Mouse (Mus musculus) heart, embryonic 16.5 days (tissue): Measurements from ENCODE around the gene Ankrd26. TPM values are rescaled to one million over a fixed set of nuclear protein-coding genes. Genes with fewer than 3 reads are reported as not detected.

Experiments
- ATAC-seq: fragments of 200-750 bp; cut with Nextera tagmentation; replicated peaks from 2 replicates; pipeline ENCODE4 v1.8.0; 2017; ENCODE audit warnings: moderate number of reproducible peaks; ENCODE audit not compliant: insufficient read depth, low FRiP score; ENCODE audit errors: extremely low read depth
- H3K27ac ChIP-seq: fragments of 300-500 bp; sonication (generic); 2 replicates; pipeline ENCODE4 v1.5.1; 2014; ENCODE audit warnings: mild to moderate bottlenecking, low read length, control low read depth, moderate library complexity
- H3K27me3 ChIP-seq: fragments of 300-500 bp; sonication (generic); 2 replicates; pipeline ENCODE4 v1.6.1; 2014; ENCODE audit warnings: low read length, mixed read lengths; ENCODE audit not compliant: control insufficient read depth, insufficient read depth
- H3K36me3 ChIP-seq: fragments of 300-500 bp; sonication (generic); 2 replicates; pipeline ENCODE4 v1.6.1; 2014; ENCODE audit not compliant: control insufficient read depth, insufficient read depth
- H3K4me1 ChIP-seq: fragments of 300-500 bp; sonication (generic); 2 replicates; pipeline ENCODE4 v1.6.1; 2014; ENCODE audit warnings: low read length, mixed read lengths; ENCODE audit not compliant: control insufficient read depth, insufficient read depth
- H3K4me2 ChIP-seq: fragments of 300-500 bp; sonication (generic); 2 replicates; pipeline ENCODE4 v1.6.1; 2014; ENCODE audit warnings: low read depth, mild to moderate bottlenecking, control low read depth, low read length
- H3K4me3 ChIP-seq: fragments of 300-500 bp; sonication (generic); 2 replicates; pipeline ENCODE4 v1.5.1; 2014; ENCODE audit warnings: mild to moderate bottlenecking, control low read depth, low read length
- H3K9ac ChIP-seq: fragments of 300-500 bp; sonication (generic); 2 replicates; pipeline ENCODE4 v1.6.1; 2014; ENCODE audit warnings: low read length, control low read depth
- H3K9me3 ChIP-seq: fragments of 300-500 bp; sonication (generic); replicated peaks from 2 replicates; pipeline ENCODE4 v1.6.1; 2016; ENCODE audit warnings: low read length; ENCODE audit not compliant: control insufficient read depth
- WGBS: fragments of 180-500 bp; shearing (Covaris S2); extraction: QIAGEN DNeasy Blood & Tissue Kit; methylation state at CpG from one replicate; pipeline ENCODE4 v1.1.7; 2014; 5-methylcytosine and 5-hydroxymethylcytosine counted together
- polyA plus RNA-seq: library from polyadenylated mRNA; unstranded; fragments of >200 nt; fragmentation: Nextera tagmentation; extraction: Ambion mirVana; gene quantifications from 2 replicates; pipeline ENCODE4 v1.2.1, GENCODE M21; 2015

Gene Ankrd26
- polyA plus RNA-seq, 1 experiment from 2014 or later, result 11.4 TPM

DNA sequence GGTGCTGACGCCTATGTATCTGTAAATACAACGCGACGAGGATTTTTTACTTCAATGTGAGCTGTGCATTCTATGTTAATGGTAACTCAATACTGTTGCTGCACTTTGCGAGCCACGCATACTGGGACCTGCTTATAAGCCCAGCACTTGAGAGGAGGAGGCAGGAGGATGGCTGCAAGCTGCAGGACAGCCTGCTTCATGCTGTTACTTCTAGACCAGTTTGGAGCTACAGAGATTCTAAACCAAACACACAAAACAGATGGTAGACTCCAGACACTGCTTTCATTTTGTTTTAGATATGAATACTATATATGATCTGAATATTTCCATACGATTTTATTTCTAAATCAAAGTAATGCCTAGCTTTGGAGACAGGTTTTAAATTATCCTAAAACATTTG lies 41.4 kb downstream of the Ankrd26 start:
- 91% methylated on average over 7 of the region's 7 CpGs for WGBS
- Histone ChIP-seq H3K4me1 (no peaks in the 10 kb centered on the region), H3K36me3 (peaks cover 30% of the 10 kb centered on the region), H3K4me3 (no peak overlapping the region), H3K4me2 (no peak overlapping the region), H3K9me3 (no peaks in the 10 kb centered on the region), H3K9ac (no peak overlapping the region), H3K27ac (no peak overlapping the region), H3K27me3 (no peaks in the 10 kb centered on the region)
- ATAC-seq, result no peak

- Histone ChIP-seq H3K27me3 (no peaks in the 10 kb centered on the region), H3K27ac (no peak overlapping the region), H3K4me3 (no peak overlapping the region), H3K4me1 (no peaks in the 10 kb centered on the region), H3K4me2 (no peak overlapping the region), H3K9ac (no peak overlapping the region), H3K9me3 (peaks cover 2% of the 10 kb centered on the region; the same call in 1 of the 2 replicates), H3K36me3 (peaks cover 29% of the 10 kb centered on the region)
- WGBS, result 85% methylated on average over 12 of the region's 12 CpGs
- ATAC-seq, result no peak
Observed at GRCm38 (mm10) chr6:118513335-118514012, 48.6 kb downstream of the Ankrd26 start.

DNA sequence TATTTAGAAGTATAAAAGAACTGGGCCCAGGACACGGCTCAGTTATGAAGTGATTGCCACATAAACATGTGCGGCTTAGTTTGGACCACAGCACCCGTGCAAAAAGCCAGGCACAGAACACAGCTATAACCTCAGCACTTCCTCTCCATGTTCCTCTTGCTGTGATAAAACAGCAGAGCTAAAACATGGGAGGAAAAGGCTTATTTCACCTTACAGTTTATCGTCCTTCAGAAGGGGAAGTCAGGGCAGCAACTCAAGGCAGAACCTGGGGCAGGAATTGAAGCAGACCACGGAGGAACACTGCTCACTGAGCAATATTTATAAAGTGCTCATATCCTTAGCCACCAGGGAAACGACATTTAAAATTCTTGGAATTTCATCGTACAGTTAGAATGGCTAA lies 63.0 kb downstream of the Ankrd26 start:
- peaks cover 4% of the 10 kb centered on the region; the same call in 1 of the 2 replicates for H3K36me3 ChIP-seq
- no peak overlapping the region for H3K27ac ChIP-seq
- H3K9ac ChIP-seq, result no peak overlapping the region
- H3K9me3 ChIP-seq, result no peaks in the 10 kb centered on the region
- WGBS, result 81% methylated on average over 7 of the region's 7 CpGs
- no peak for ATAC-seq
- no peaks in the 10 kb centered on the region for H3K27me3 ChIP-seq
- no peak overlapping the region for H3K4me3 ChIP-seq
- no peaks in the 10 kb centered on the region for H3K4me1 ChIP-seq
- no peak overlapping the region for H3K4me2 ChIP-seq

GRCm38 (mm10) chr6:118482125-118482524 lies 79.9 kb downstream of the Ankrd26 start:
- no peak for ATAC-seq
- no peak overlapping the region for H3K9ac ChIP-seq
- no peaks in the 10 kb centered on the region for H3K36me3 ChIP-seq
- H3K4me2 ChIP-seq, result no peak overlapping the region
- no peaks in the 10 kb centered on the region for H3K9me3 ChIP-seq
- no peaks in the 10 kb centered on the region for H3K4me1 ChIP-seq
- WGBS, result 81% methylated on average over 1 of the region's 1 CpGs
- H3K27ac ChIP-seq, result no peak overlapping the region
- H3K27me3 ChIP-seq, result no peaks in the 10 kb centered on the region
- no peak overlapping the region for H3K4me3 ChIP-seq

GRCm38 (mm10) chr6:118478957-118479708 lies 82.9 kb downstream of the Ankrd26 start, which contains the start of gene Zfp9:
TSS of gene Zfp9 (minus strand) at chr6:118479320.
- no peaks in the 10 kb centered on the region for H3K27me3 ChIP-seq
- WGBS, result under 1% methylated on average over 44 of the region's 57 CpGs
- H3K9me3 ChIP-seq, result no peaks in the 10 kb centered on the region
- H3K27ac ChIP-seq, result peak within 1 kb of the TSS; percentile 69
- peak within 1 kb of the TSS; percentile 75 for H3K9ac ChIP-seq
- peak within 1 kb of the TSS; percentile 63 for H3K4me2 ChIP-seq
- no peaks in the 10 kb centered on the region for H3K4me1 ChIP-seq
- H3K36me3 ChIP-seq, result no peaks in the 10 kb centered on the region
- peak; percentile 96 for ATAC-seq
- peak within 1 kb of the TSS; percentile 69 for H3K4me3 ChIP-seq

GRCm38 (mm10) chr6:118477875-118478785 lies 83.9 kb downstream of the Ankrd26 start:
- Histone ChIP-seq H3K4me3 (peak overlapping the region; percentile 69), H3K4me1 (no peaks in the 10 kb centered on the region), H3K9ac (peak overlapping the region; percentile 75), H3K9me3 (no peaks in the 10 kb centered on the region), H3K36me3 (no peaks in the 10 kb centered on the region), H3K27me3 (no peaks in the 10 kb centered on the region), H3K4me2 (peak overlapping the region; percentile 63), H3K27ac (peak overlapping the region; percentile 38; the same call in 1 of the 2 replicates)
- 0 out of 2 replicates have a peak, but pooled peaks have one; percentile 1 for ATAC-seq
- 41% methylated on average over 10 of the region's 10 CpGs for WGBS

DNA sequence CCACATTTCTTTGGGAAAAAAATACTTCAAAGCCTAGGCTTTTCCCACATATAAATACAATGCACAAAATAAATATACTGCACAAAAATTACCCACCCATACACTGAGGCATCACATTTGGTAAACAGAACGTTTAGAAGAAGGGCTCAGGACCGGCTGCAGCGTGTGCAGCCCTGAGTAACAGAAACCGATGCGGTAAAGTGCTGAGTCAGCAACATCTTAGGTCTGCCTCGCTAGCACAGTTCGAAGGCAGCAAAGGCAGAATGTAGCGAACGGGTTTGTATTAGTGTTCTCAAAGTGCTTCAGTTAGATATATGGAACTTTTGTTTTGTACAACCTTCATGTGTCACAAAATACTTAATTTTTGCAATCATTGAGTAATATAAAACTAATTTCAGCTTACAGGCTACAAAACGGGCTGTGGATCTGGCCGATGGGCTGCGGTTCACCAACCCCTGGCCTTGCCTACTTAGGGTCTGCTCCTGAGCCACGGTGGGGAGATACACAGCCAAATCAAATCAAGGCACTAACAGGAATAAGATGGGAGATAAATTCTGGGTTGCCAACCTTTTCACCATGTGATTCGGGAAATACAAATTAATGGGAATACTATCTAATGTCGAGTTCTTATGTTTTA lies 99.8 kb downstream of the Ankrd26 start:
- H3K27ac ChIP-seq, result no peak overlapping the region
- 81% methylated on average over 15 of the region's 15 CpGs for WGBS
- no peak overlapping the region for H3K4me3 ChIP-seq
- ATAC-seq, result no peak
- no peak overlapping the region for H3K9ac ChIP-seq
- H3K4me2 ChIP-seq, result no peak overlapping the region
- H3K36me3 ChIP-seq, result peaks cover 18% of the 10 kb centered on the region; the same call in 1 of the 2 replicates
- no peaks in the 10 kb centered on the region for H3K9me3 ChIP-seq
- H3K4me1 ChIP-seq, result no peaks in the 10 kb centered on the region
- no peaks in the 10 kb centered on the region for H3K27me3 ChIP-seq

DNA sequence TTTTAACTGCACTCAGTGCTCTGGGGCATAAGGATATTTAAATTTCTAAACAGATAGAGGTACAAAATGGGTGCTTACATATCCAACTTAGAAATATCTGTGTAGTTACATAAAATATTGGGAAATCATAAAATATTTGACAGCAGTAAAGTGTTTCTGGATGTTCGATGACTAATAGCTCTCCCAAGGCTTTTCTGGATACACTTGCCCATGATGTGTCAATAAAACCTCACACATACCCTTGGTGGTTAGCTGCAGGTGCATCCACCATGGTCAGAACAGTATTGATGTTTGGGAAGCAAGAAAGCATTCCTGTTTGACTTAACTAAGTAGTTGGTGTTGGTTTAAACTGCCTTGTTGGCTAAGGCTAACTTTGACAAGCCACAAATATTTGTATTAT lies 104.3 kb downstream of the Ankrd26 start:
- Histone ChIP-seq H3K27ac (no peak overlapping the region), H3K4me2 (no peak overlapping the region), H3K9me3 (no peaks in the 10 kb centered on the region), H3K4me3 (no peak overlapping the region), H3K9ac (no peak overlapping the region), H3K27me3 (no peaks in the 10 kb centered on the region), H3K4me1 (peaks cover 9% of the 10 kb centered on the region), H3K36me3 (0 out of 2 replicates have a peak, but pooled peaks cover 3% of the 10 kb centered on the region)
- no peak for ATAC-seq
- 89% methylated on average over 1 of the region's 1 CpGs for WGBS
